Mouse (Mus musculus) embryonic facial prominence, embryonic 13.5 days (tissue): ENCODE results near the gene Zfp526. TPM values are rescaled to one million over a fixed set of nuclear protein-coding genes. Genes with fewer than 3 reads are reported as not detected.

ENCODE experiments used
- ATAC-seq: fragments of 200-750 bp; cut with Nextera tagmentation; 2 replicates; pipeline ENCODE4 v1.8.0; 2017; ENCODE audit warnings: low read depth; ENCODE audit not compliant: insufficient number of reproducible peaks, insufficient read depth, low FRiP score, low TSS enrichment
- H3K27ac ChIP-seq: fragments of 300-500 bp; sonication (generic); 2 replicates; pipeline ENCODE4 v1.5.1; 2015; ENCODE audit warnings: moderate library complexity, mild to moderate bottlenecking, inconsistent platforms
- H3K27me3 ChIP-seq: fragments of 300-500 bp; sonication (generic); 2 replicates; pipeline ENCODE4 v1.6.1; 2015; ENCODE audit warnings: mild to moderate bottlenecking, inconsistent platforms
- H3K36me3 ChIP-seq: fragments of 300-500 bp; sonication (generic); 2 replicates; pipeline ENCODE4 v1.6.1; 2015; ENCODE audit warnings: mild to moderate bottlenecking, inconsistent platforms
- H3K4me1 ChIP-seq: fragments of 300-500 bp; sonication (generic); 2 replicates; pipeline ENCODE4 v1.6.1; 2015; ENCODE audit warnings: inconsistent platforms
- H3K4me2 ChIP-seq: fragments of 300-500 bp; sonication (generic); 2 replicates; pipeline ENCODE4 v1.6.1; 2015; ENCODE audit warnings: moderate library complexity, mild to moderate bottlenecking, inconsistent platforms
- H3K4me3 ChIP-seq: fragments of 300-500 bp; sonication (generic); 2 replicates; pipeline ENCODE4 v1.5.1; 2015; ENCODE audit warnings: mild to moderate bottlenecking, inconsistent platforms
- H3K9ac ChIP-seq: fragments of 300-500 bp; sonication (generic); 2 replicates; pipeline ENCODE4 v1.6.1; 2015; ENCODE audit warnings: mild to moderate bottlenecking, inconsistent platforms
- H3K9me3 ChIP-seq: fragments of 300-500 bp; sonication (generic); 2 replicates; pipeline ENCODE4 v1.6.1; 2016; ENCODE audit warnings: inconsistent platforms
- WGBS: fragments of 180-500 bp; shearing (Covaris S2); methylation state at CpG from one replicate; pipeline ENCODE4 v1.1.7; 2015; ENCODE audit warnings: mixed read lengths; 5-methylcytosine and 5-hydroxymethylcytosine counted together
- polyA plus RNA-seq: library from polyadenylated mRNA; unstranded; fragments of >200 nt; fragmentation: Nextera tagmentation; extraction: Ambion mirVana; gene quantifications from 2 replicates; pipeline ENCODE4 v1.2.1, GENCODE M21; 2015

The Zfp526 gene
- polyA plus RNA-seq: 2.9 and 3.4 TPM in 2 replicates

DNA sequence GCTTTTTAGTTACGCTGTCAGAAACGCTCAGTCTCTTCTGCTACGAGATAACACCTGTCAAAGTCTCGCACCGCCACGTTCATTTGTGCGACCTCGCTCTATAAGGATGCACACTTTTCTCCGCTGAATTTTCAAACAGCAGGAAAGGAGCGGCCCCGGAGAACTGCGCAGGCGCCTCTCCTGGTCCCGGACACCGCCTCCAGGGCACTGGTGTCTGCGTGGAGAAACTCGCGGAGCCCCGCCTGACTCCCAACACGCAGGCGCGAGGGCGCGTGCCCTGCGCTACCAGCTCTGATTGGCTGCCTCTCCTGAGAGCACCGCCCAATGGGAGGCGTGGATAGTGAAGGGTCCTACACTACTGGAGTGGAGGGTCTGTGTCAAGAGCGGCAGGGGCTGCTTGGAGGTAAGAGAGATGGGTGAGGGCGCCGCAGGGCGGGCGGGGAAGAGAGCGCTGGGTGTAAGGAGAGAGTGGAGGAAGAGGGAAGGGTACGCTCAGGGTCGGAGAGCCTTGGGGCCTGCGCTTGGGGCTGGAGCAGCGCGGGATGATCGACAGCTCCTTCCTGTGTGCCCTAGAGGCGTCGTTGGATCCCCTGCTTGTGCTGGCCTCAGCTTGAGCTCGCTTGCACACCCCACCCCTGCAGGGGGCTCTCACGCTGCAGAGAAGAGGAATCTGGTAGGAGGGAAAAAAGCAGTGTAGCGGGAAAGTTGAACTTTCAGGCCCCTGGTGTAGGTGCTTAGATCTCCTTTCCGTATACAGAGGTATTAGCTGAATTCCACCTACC lies at the start of gene Zfp526:
Zfp526 (plus strand) TSS at position 324 of the 782 bp plus-strand sequence.
- WGBS: under 1% methylated on average over 42 of the region's 45 CpGs
- ATAC-seq: peak; percentile 94

DNA sequence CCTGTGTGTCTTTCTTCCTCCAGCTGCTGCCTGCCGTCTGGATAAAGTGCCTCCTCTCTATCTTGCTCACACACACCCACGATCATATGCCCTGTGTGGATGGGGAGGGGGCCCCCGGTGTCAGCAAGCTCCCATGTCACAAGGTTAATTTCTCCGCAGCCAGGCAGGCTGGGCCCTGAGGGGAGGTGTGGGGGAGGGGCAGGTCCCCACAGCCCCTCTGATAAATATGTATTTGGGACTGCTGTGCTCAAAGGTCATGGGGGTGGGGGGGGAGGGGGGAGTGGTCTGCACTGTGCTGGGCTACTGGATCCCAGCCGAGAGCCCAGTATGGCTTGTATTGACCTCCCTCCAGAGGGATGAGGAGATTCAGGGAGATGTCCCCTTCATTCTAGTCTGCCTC lies 48.6 kb upstream of the Zfp526 start:
- H3K4me3 ChIP-seq: no peak overlapping the region
- no peak overlapping the region for H3K4me2 ChIP-seq
- peaks cover 50% of the 10 kb centered on the region for H3K27me3 ChIP-seq
- H3K9me3 ChIP-seq: no peaks in the 10 kb centered on the region
- 0 out of 2 replicates have a peak, but pooled peaks cover 2% of the 10 kb centered on the region for H3K4me1 ChIP-seq
- no peak overlapping the region for H3K9ac ChIP-seq
- WGBS: 20% methylated on average over 5 of the region's 5 CpGs
- no peaks in the 10 kb centered on the region for H3K36me3 ChIP-seq
- no peak for ATAC-seq
- no peak overlapping the region for H3K27ac ChIP-seq

More for the DNA sequence above, at the start of gene Zfp526:
- no peaks in the 10 kb centered on the region for H3K27me3 ChIP-seq
- no peaks in the 10 kb centered on the region for H3K9me3 ChIP-seq
- H3K4me1 ChIP-seq: peaks cover 30% of the 10 kb centered on the region
- peaks cover 30% of the 10 kb centered on the region for H3K36me3 ChIP-seq
- peak within 1 kb of the TSS; percentile 72 for H3K4me3 ChIP-seq
- peak within 1 kb of the TSS; percentile 85 for H3K9ac ChIP-seq
- peak within 1 kb of the TSS; percentile 94 for H3K27ac ChIP-seq
- peak within 1 kb of the TSS; percentile 97 for H3K4me2 ChIP-seq

DNA sequence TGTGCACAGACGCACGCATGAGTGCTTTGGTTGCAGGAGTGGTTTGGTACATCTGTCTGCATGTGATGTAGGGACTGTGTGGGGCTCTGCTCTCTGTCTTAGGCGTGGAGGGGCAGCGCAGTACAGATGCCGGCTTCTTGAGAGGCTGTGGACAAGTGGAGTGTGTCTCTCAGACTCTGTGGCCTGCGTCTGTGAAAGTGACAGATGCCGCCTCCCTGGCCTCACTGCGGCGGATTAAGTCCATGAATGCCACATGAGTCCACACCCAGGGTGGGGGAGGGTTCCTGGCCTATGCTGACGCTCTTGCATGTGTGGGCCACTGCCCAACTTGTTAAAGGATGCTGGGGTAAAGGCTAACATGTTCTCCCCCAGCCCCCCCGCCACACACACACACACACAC lies 46.9 kb upstream of the Zfp526 start:
- Histone ChIP-seq H3K27me3 (peaks cover 62% of the 10 kb centered on the region), H3K4me2 (no peak overlapping the region), H3K27ac (no peak overlapping the region), H3K36me3 (no peaks in the 10 kb centered on the region), H3K9me3 (no peaks in the 10 kb centered on the region), H3K9ac (no peak overlapping the region), H3K4me3 (no peak overlapping the region), H3K4me1 (peaks cover 14% of the 10 kb centered on the region)
- WGBS: 62% methylated on average over 11 of the region's 11 CpGs
- no peak for ATAC-seq

GRCm38 (mm10) chr7:25178317-25178716 lies 42.9 kb upstream of the Zfp526 start:
- Histone ChIP-seq H3K9me3 (no peaks in the 10 kb centered on the region), H3K27me3 (peaks cover 94% of the 10 kb centered on the region), H3K4me3 (peak overlapping the region; percentile 54), H3K4me2 (peak overlapping the region; percentile 88), H3K27ac (no peak overlapping the region), H3K36me3 (no peaks in the 10 kb centered on the region), H3K4me1 (peaks cover 23% of the 10 kb centered on the region), H3K9ac (0 out of 2 replicates have a peak overlapping the region, but pooled peaks have one; percentile 62)
- WGBS: 2% methylated on average over 17 of the region's 17 CpGs
- no peak for ATAC-seq

GRCm38 (mm10) chr7:25178787-25179605 lies 42.2 kb upstream of the Zfp526 start:
- no peaks in the 10 kb centered on the region for H3K9me3 ChIP-seq
- H3K4me1 ChIP-seq: peaks cover 23% of the 10 kb centered on the region
- no peak overlapping the region for H3K27ac ChIP-seq
- H3K27me3 ChIP-seq: peaks cover 99% of the 10 kb centered on the region
- H3K36me3 ChIP-seq: no peaks in the 10 kb centered on the region
- ATAC-seq: peak; percentile 32
- peak overlapping the region; percentile 54 for H3K4me3 ChIP-seq
- WGBS: 1% methylated on average over 56 of the region's 56 CpGs
- H3K9ac ChIP-seq: peak overlapping the region; percentile 62
- peak overlapping the region; percentile 88 for H3K4me2 ChIP-seq

DNA sequence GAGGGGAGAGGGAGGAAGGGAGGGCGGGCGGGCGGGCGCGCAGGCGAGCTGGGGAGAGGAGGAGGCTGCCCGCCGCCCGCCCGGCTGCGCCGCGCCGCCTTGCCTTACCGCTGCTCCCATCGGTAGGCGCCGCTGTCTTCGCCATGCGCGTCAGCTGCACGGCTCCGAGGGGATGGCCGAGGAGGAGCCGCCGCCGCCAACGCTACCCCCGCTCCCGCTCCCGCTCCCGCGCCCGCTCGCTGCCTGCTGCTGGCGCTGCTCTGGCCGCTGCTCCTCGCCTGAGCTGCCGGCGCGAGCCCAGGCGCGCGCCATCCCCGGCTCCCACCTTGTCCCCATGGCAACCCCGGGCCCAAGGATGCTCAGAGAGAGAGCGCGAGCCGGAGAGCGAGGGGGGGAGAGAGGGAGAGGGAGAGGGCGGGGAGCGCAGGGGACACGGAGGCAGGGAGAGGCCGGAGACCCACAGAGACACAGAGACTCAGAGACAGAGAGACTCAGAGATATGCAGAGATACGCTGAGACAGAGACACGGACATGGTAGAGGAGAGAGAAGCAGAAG lies 41.5 kb upstream of the Zfp526 start, which contains the start of gene Pou2f2:
Pou2f2 (minus strand) TSS at position 121 of the 556 bp plus-strand sequence.
- Histone ChIP-seq H3K4me1 (peaks cover 23% of the 10 kb centered on the region), H3K9ac (peak within 1 kb of the TSS; percentile 62), H3K27me3 (peaks cover 99% of the 10 kb centered on the region), H3K36me3 (no peaks in the 10 kb centered on the region), H3K27ac (no peak within 1 kb of the TSS), H3K9me3 (no peaks in the 10 kb centered on the region), H3K4me3 (peak within 1 kb of the TSS; percentile 54), H3K4me2 (peak within 1 kb of the TSS; percentile 88)
- peak; percentile 72 for ATAC-seq
- under 1% methylated on average over 52 of the region's 56 CpGs for WGBS

DNA sequence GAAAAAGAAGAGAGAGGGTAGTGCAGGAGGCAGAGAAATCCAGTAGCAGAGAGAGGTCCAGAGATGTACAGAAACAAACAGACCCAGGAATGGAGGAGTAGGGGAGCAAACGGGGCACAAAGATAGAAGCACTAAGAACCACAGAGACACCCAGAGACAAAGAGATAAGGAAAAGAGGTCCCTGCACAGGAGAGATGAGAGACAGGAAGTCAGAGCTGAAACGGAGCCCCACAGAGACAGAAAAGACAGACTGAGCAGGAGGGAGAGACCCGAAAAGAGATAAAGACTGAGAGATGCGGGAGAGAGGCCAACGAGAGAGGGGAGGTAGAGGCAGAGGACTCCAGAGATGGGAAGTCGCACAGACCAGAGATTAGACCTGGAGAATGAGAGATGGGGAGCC lies 40.7 kb upstream of the Zfp526 start:
- Histone ChIP-seq H3K9ac (no peak overlapping the region), H3K4me1 (peaks cover 23% of the 10 kb centered on the region), H3K27ac (no peak overlapping the region), H3K36me3 (no peaks in the 10 kb centered on the region), H3K4me3 (0 out of 2 replicates have a peak overlapping the region, but pooled peaks have one; percentile 54), H3K4me2 (peak overlapping the region; percentile 88; the same call in 1 of the 2 replicates), H3K9me3 (no peaks in the 10 kb centered on the region), H3K27me3 (peaks cover 94% of the 10 kb centered on the region)
- WGBS: 5% methylated on average over 6 of the region's 6 CpGs
- ATAC-seq: no peak

- no peak for ATAC-seq
- H3K9ac ChIP-seq: no peak overlapping the region
- no peaks in the 10 kb centered on the region for H3K36me3 ChIP-seq
- peak overlapping the region; percentile 16 for H3K4me2 ChIP-seq
- H3K4me3 ChIP-seq: peak overlapping the region; percentile 15; the same call in 1 of the 2 replicates
- H3K4me1 ChIP-seq: peaks cover 23% of the 10 kb centered on the region
- peaks cover 90% of the 10 kb centered on the region for H3K27me3 ChIP-seq
- H3K27ac ChIP-seq: no peak overlapping the region
- under 1% methylated on average over 15 of the region's 15 CpGs for WGBS
- H3K9me3 ChIP-seq: no peaks in the 10 kb centered on the region
Measured at GRCm38 (mm10) chr7:25181331-25181790, 39.9 kb upstream of the Zfp526 start.

DNA sequence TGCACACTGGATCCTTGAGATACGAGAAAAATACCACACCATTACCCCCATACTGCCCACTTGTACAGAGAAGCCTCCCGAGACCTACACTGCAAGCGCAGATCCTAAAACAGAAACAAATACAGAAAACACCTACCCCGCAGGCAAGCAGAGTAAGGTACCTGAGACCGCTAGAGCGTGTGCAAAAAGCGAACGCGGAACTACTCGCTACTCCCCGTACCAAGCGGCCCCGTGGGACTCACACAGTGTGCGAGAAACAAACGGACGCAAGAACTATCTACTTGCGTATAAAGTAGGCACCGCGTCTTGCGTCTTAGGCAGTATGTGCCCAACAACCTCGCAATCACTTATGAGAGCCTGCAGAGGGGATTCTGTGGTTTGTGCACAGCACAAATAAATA lies 39.4 kb upstream of the Zfp526 start:
- peak overlapping the region; percentile 15; the same call in 1 of the 2 replicates for H3K4me3 ChIP-seq
- H3K4me2 ChIP-seq: peak overlapping the region; percentile 16
- H3K4me1 ChIP-seq: peaks cover 23% of the 10 kb centered on the region

DNA sequence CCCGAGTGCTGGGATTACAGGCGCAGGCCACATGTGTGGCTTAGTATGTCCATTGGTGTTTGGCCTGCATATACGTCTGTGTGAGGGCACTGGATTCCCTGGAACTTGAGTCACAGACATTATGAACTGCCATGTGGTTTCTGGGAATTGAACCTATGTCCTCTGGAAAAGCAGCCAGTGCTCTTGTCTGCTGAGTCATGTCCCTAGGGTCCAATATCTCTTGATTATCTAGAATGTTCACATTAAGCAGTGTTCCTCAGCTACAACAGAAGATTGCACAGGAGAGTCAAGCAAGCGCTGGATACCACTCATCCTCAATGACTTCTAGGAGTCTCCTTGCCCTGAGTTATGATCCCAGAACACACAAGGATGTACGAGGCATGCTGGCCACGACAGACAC lies 37.1 kb upstream of the Zfp526 start:
- H3K36me3 ChIP-seq: no peaks in the 10 kb centered on the region
- WGBS: 72% methylated on average over 6 of the region's 6 CpGs
- peaks cover 63% of the 10 kb centered on the region for H3K27me3 ChIP-seq
- peaks cover 13% of the 10 kb centered on the region; the same call in 1 of the 2 replicates for H3K4me1 ChIP-seq
- H3K9ac ChIP-seq: no peak overlapping the region
- H3K27ac ChIP-seq: no peak overlapping the region
- no peak overlapping the region for H3K4me3 ChIP-seq
- no peaks in the 10 kb centered on the region for H3K9me3 ChIP-seq
- no peak for ATAC-seq
- H3K4me2 ChIP-seq: no peak overlapping the region

More for the DNA sequence above, 39.4 kb upstream of the Zfp526 start:
- Histone ChIP-seq H3K36me3 (no peaks in the 10 kb centered on the region), H3K27me3 (peaks cover 86% of the 10 kb centered on the region), H3K27ac (no peak overlapping the region), H3K9ac (no peak overlapping the region), H3K9me3 (no peaks in the 10 kb centered on the region)
- 5% methylated on average over 21 of the region's 21 CpGs for WGBS
- ATAC-seq: no peak
